Mouse (Mus musculus) CH12.LX (cell line): ENCODE measurements around the gene Ttc22. TPM values are rescaled to one million over a fixed set of nuclear protein-coding genes. Genes with fewer than 3 reads are reported as not detected.
A peak's percentile ranks its signal among the peaks of the same experiment; 100 is the strongest.

Source experiments
- DNase-seq: peaks from one replicate; pipeline ENCODE4 v3.0.0-alpha.2; 2013; ENCODE audit errors: extremely low read depth
- H3K27ac ChIP-seq: 2 replicates; pipeline ENCODE4 v1.5.1; 2012; ENCODE audit warnings: low read depth, mild to moderate bottlenecking, control low read depth, moderate library complexity; ENCODE audit not compliant: insufficient read depth
- H3K27me3 ChIP-seq: replicated peaks from 2 replicates; pipeline ENCODE3; 2012; ENCODE audit warnings: inconsistent platforms
- H3K36me3 ChIP-seq, 2 experiments: replicated peaks in 1 of 2; 2 replicates each; pipeline versions ENCODE3 to v1.6.1; 2012; ENCODE audit warnings: inconsistent platforms in 1 of 2, low read length in 1 of 2, mild to moderate bottlenecking in 1 of 2, mixed read lengths in 1 of 2, moderate library complexity in 1 of 2; ENCODE audit not compliant: control insufficient read depth in 1 of 2, insufficient read depth in 1 of 2
- H3K4me1 ChIP-seq, 2 experiments: 2 replicates each; pipeline ENCODE4 v1.6.1; 2012; ENCODE audit warnings: inconsistent platforms in 1 of 2, moderate library complexity in 1 of 2; ENCODE audit not compliant: insufficient read depth in 2 of 2, control insufficient read depth in 1 of 2
- H3K4me2 ChIP-seq: 2 replicates; pipeline ENCODE4 v1.6.1; 2012; ENCODE audit warnings: low read depth, mild to moderate bottlenecking, control low read depth; ENCODE audit not compliant: poor library complexity, insufficient read depth, severe bottlenecking
- H3K4me3 ChIP-seq, 3 experiments: fragments of 150-350 bp in 1 of 3; sonication (generic) in 1 of 3; replicated peaks in 1 of 3; 2 replicates each; pipeline versions ENCODE3 to v1.5.1; 2011 to 2012; ENCODE audit warnings: low read depth in 2 of 3, low read length in 2 of 3, mild to moderate bottlenecking in 2 of 3, moderate library complexity in 2 of 3, control low read depth in 1 of 3, improper control_type of control experiment in 1 of 3, inconsistent platforms in 1 of 3, mixed read lengths in 1 of 3; ENCODE audit not compliant: poor library complexity in 1 of 3
- H3K79me2 ChIP-seq: replicated peaks from 2 replicates; pipeline ENCODE4 v1.6.1; 2012; ENCODE audit warnings: mild to moderate bottlenecking, moderate library complexity; ENCODE audit not compliant: control insufficient read depth, poor library complexity, insufficient read depth, severe bottlenecking; ENCODE audit errors: extremely low read depth
- H3K9ac ChIP-seq: 2 replicates; pipeline ENCODE4 v1.6.1; 2012; ENCODE audit warnings: low read depth, mild to moderate bottlenecking, control low read depth, moderate library complexity; ENCODE audit not compliant: insufficient read depth
- H3K9me3 ChIP-seq: replicated peaks from 2 replicates; pipeline ENCODE3; 2012; ENCODE audit warnings: low read length, inconsistent platforms, mixed read lengths
- BHLHE40 ChIP-seq: IDR thresholded peaks from 2 replicates; pipeline ENCODE4 v1.6.1; 2011; ENCODE audit warnings: mild to moderate bottlenecking, low read depth, low read length, improper control_type of control experiment
- CHD1 ChIP-seq: IDR thresholded peaks from 2 replicates; pipeline ENCODE4 v1.6.1; 2012; ENCODE audit warnings: low read depth, low read length, improper control_type of control experiment, inconsistent platforms
- CHD2 ChIP-seq: IDR thresholded peaks from 2 replicates; pipeline ENCODE4 v1.6.1; 2011; ENCODE audit warnings: low read length, improper control_type of control experiment
- CTCF ChIP-seq, 2 experiments: IDR thresholded peaks in 1 of 2; conservative IDR thresholded peaks in 1 of 2; 2 replicates each; pipeline ENCODE4 v1.5.1; 2011 to 2012; ENCODE audit warnings: low read depth in 2 of 2, low read length in 2 of 2, improper control_type of control experiment in 1 of 2, inconsistent platforms in 1 of 2, mild to moderate bottlenecking in 1 of 2, moderate library complexity in 1 of 2
- ELF1 ChIP-seq: IDR thresholded peaks from 2 replicates; pipeline ENCODE4 v1.6.1; 2014; ENCODE audit warnings: low read depth, mild to moderate bottlenecking, inconsistent platforms, low read length, improper control_type of control experiment
- EP300 ChIP-seq: IDR thresholded peaks from 2 replicates; pipeline ENCODE4 v1.6.1; 2011; ENCODE audit warnings: low read length, improper control_type of control experiment
- ETS1 ChIP-seq: conservative IDR thresholded peaks from 2 replicates; pipeline ENCODE4 v1.6.1; 2012; ENCODE audit warnings: low read depth, mild to moderate bottlenecking, inconsistent platforms, low read length, improper control_type of control experiment, moderate library complexity
- GABPA ChIP-seq: IDR thresholded peaks from 2 replicates; pipeline ENCODE4 v1.6.1; 2012; ENCODE audit warnings: low read depth, low read length, improper control_type of control experiment, inconsistent platforms; ENCODE audit not compliant: insufficient replicate concordance
- HCFC1 ChIP-seq: IDR thresholded peaks from 2 replicates; pipeline ENCODE4 v1.6.1; 2012; ENCODE audit warnings: low read depth, mild to moderate bottlenecking, inconsistent platforms, low read length, improper control_type of control experiment
- IRF4 ChIP-seq: IDR thresholded peaks from 2 replicates; pipeline ENCODE4 v1.6.1; 2014; ENCODE audit warnings: low read depth, mild to moderate bottlenecking, inconsistent platforms, low read length, improper control_type of control experiment
- JUN ChIP-seq: IDR thresholded peaks from 2 replicates; pipeline ENCODE4 v1.6.1; 2011; ENCODE audit warnings: low read depth, mild to moderate bottlenecking, low read length, improper control_type of control experiment, moderate library complexity; ENCODE audit not compliant: insufficient read depth
- JUND ChIP-seq: conservative IDR thresholded peaks from 2 replicates; pipeline ENCODE4 v1.6.1; 2011; ENCODE audit warnings: low read depth, low read length, improper control_type of control experiment
- KAT2A ChIP-seq: IDR thresholded peaks from 2 replicates; pipeline ENCODE4 v1.6.1; 2012; ENCODE audit warnings: low read length, improper control_type of control experiment, inconsistent platforms; ENCODE audit not compliant: insufficient replicate concordance
- MAFK ChIP-seq: IDR thresholded peaks from 2 replicates; pipeline ENCODE4 v1.6.1; 2011; ENCODE audit warnings: low read length, improper control_type of control experiment; ENCODE audit not compliant: insufficient replicate concordance
- MAX ChIP-seq: IDR thresholded peaks from 2 replicates; pipeline ENCODE4 v1.6.1; 2011; ENCODE audit warnings: low read length, improper control_type of control experiment
- MEF2A ChIP-seq: IDR thresholded peaks from 2 replicates; pipeline ENCODE4 v1.6.1; 2014; ENCODE audit warnings: low read depth, mild to moderate bottlenecking, inconsistent platforms, low read length, improper control_type of control experiment, borderline replicate concordance
- MXI1 ChIP-seq: IDR thresholded peaks from 2 replicates; pipeline ENCODE4 v1.6.1; 2011; ENCODE audit warnings: mild to moderate bottlenecking, low read depth, low read length, improper control_type of control experiment
- MYC ChIP-seq: IDR thresholded peaks from 2 replicates; pipeline ENCODE4 v1.6.1; 2011; ENCODE audit warnings: low read depth, mild to moderate bottlenecking, improper control_type of control experiment, low read length
- NELFE ChIP-seq: IDR thresholded peaks from 2 replicates; pipeline ENCODE4 v1.6.1; 2011; ENCODE audit warnings: low read depth, low read length, improper control_type of control experiment
- NRF1 ChIP-seq: IDR thresholded peaks from 2 replicates; pipeline ENCODE4 v1.6.1; 2014; ENCODE audit warnings: low read depth, mild to moderate bottlenecking, inconsistent platforms, low read length, improper control_type of control experiment, moderate library complexity
- PAX5 ChIP-seq: IDR thresholded peaks from 2 replicates; pipeline ENCODE4 v1.6.1; 2012; ENCODE audit warnings: low read length, inconsistent platforms, mixed read lengths
- POLR2A ChIP-seq: IDR thresholded peaks from 2 replicates; pipeline ENCODE4 v1.6.1; 2011; ENCODE audit warnings: low read depth, mild to moderate bottlenecking, improper control_type of control experiment, low read length
- RAD21 ChIP-seq: IDR thresholded peaks from 2 replicates; pipeline ENCODE4 v1.6.1; 2011; ENCODE audit warnings: low read depth, mild to moderate bottlenecking, low read length, improper control_type of control experiment, moderate library complexity
- RCOR1 ChIP-seq: conservative IDR thresholded peaks from 2 replicates; pipeline ENCODE4 v1.6.1; 2012; ENCODE audit warnings: low read depth, mild to moderate bottlenecking, inconsistent platforms, low read length, improper control_type of control experiment
- SIN3A ChIP-seq: IDR thresholded peaks from 2 replicates; pipeline ENCODE4 v1.6.1; 2012; ENCODE audit warnings: low read length, improper control_type of control experiment, inconsistent platforms
- SMC3 ChIP-seq: IDR thresholded peaks from 2 replicates; pipeline ENCODE4 v1.6.1; 2011; ENCODE audit warnings: low read depth, low read length, improper control_type of control experiment
- TBP ChIP-seq: conservative IDR thresholded peaks from 2 replicates; pipeline ENCODE4 v1.6.1; 2011; ENCODE audit warnings: low read depth, low read length, improper control_type of control experiment
- UBTF ChIP-seq: IDR thresholded peaks from 2 replicates; pipeline ENCODE4 v1.6.1; 2012; ENCODE audit warnings: low read depth, mild to moderate bottlenecking, inconsistent platforms, low read length, improper control_type of control experiment, moderate library complexity
- USF1 ChIP-seq: IDR thresholded peaks from 2 replicates; pipeline ENCODE4 v1.6.1; 2014; ENCODE audit warnings: low read depth, mild to moderate bottlenecking, inconsistent platforms, low read length, improper control_type of control experiment
- USF2 ChIP-seq: conservative IDR thresholded peaks from 2 replicates; pipeline ENCODE4 v1.6.1; 2011; ENCODE audit warnings: low read depth, low read length, improper control_type of control experiment
- ZC3H11A ChIP-seq: IDR thresholded peaks from 2 replicates; pipeline ENCODE4 v1.6.1; 2012; ENCODE audit warnings: low read depth, mild to moderate bottlenecking, inconsistent platforms, low read length, improper control_type of control experiment
- ZKSCAN1 ChIP-seq: IDR thresholded peaks from 2 replicates; pipeline ENCODE4 v1.6.1; 2012; ENCODE audit warnings: low read depth, inconsistent platforms, low read length, improper control_type of control experiment, borderline replicate concordance
- ZNF384 ChIP-seq: IDR thresholded peaks from 2 replicates; pipeline ENCODE4 v1.6.1; 2012; ENCODE audit warnings: low read depth, low read length, improper control_type of control experiment, inconsistent platforms
- dilution Hi-C: fragments of 300-500 bp; cut with MboI; formaldehyde crosslinking; loops from 2 replicates; pipeline ENCODE4 v1.14.3; 2020; ENCODE audit warnings: low sequenced_read_pairs; ENCODE audit not compliant: extremely low pct_unique_long_range_greater_than_20kb, extremely low pct_ligation_motif_present
- in situ Hi-C: fragments of 300-500 bp; cut with MboI; formaldehyde crosslinking; loops from 3 replicates; pipeline ENCODE4 v1.14.3; 2019; ENCODE audit warnings: low sequenced_read_pairs, low pct_ligation_motif_present, low pct_unique_long_range_greater_than_20kb, mixed read lengths
- polyA plus RNA-seq: library from polyadenylated mRNA; unstranded; fragments of >175 nt; gene quantifications from 2 replicates; pipeline ENCODE4 v1.2.1, GENCODE M21; 2012; ENCODE audit warnings: low read depth; ENCODE audit not compliant: insufficient read length
- total RNA-seq, 2 experiments: library from RNA; depleted of rRNA; stranded (reverse); fragments of 300-350 nt in 1 of 2; fragments of >200 nt in 1 of 2; gene quantifications; 2 replicates each; pipeline ENCODE4 v1.2.3; 2012 to 2014

The Ttc22 gene
- total and polyA plus RNA-seq, 3 experiments = not detected

GRCm38 (mm10) chr4:106597055-106597454, 25.2 kb upstream of the Ttc22 start:
- Histone ChIP-seq H3K79me2 (no peaks in the 10 kb centered on the region), H3K36me3 (no peaks in the 10 kb centered on the region), H3K9ac (no peak overlapping the region), H3K4me2 (0 out of 2 replicates have a peak overlapping the region, but pooled peaks have one; percentile 12), H3K4me1 (peaks cover 12 to 51% of the 10 kb centered on the region in 2 experiments), H3K4me3 (no peak overlapping the region), H3K27me3 (no peaks in the 10 kb centered on the region), H3K27ac (peak overlapping the region; percentile 6; the same call in 1 of the 2 replicates), H3K9me3 (peaks cover 10% of the 10 kb centered on the region)
- dilution Hi-C loops = no loop called here
- no peak for DNase-seq
- in situ Hi-C loops = no loop called here
- peak; percentile 71 for TF ChIP-seq BHLHE40
- no peak; the same call in 1 of the 2 replicates for TF ChIP-seq EP300

- Histone ChIP-seq H3K27me3 (no peaks in the 10 kb centered on the region), H3K36me3 (no peaks in the 10 kb centered on the region), H3K9ac (no peak overlapping the region), H3K9me3 (peaks cover 15% of the 10 kb centered on the region), H3K4me3 (no peak overlapping the region), H3K27ac (peak overlapping the region; percentile 6; the same call in 1 of the 2 replicates), H3K79me2 (no peaks in the 10 kb centered on the region), H3K4me2 (0 out of 2 replicates have a peak overlapping the region, but pooled peaks have one; percentile 12), H3K4me1 (peaks cover 12 to 51% of the 10 kb centered on the region in 2 experiments)
- peak; percentile 73 for DNase-seq
- dilution Hi-C loops = no loop called here
- in situ Hi-C loops = no loop called here
- no peak for TF ChIP-seq UBTF
- TF ChIP-seq HCFC1 = 0 out of 2 replicates have a peak, but pooled peaks have one; percentile 10
- no peak for TF ChIP-seq ZNF384
- no peak; the same call in 1 of the 2 replicates for TF ChIP-seq NELFE
- TF ChIP-seq POLR2A = no peak
- 0 out of 2 replicates have a peak, but pooled peaks have one; percentile 39 for TF ChIP-seq TBP
- TF ChIP-seq CTCF (conservative IDR thresholded peaks at IDR 0.05 in 1 of 2, IDR thresholded peaks at IDR 0.05 in 1 of 2; ENCODE audit: low read depth in 2 of 2, low read length in 2 of 2) = no peak
- TF ChIP-seq JUND = 0 out of 2 replicates have a peak, but pooled peaks have one; percentile 14
- TF ChIP-seq SIN3A = peak; percentile 68; the same call in 1 of the 2 replicates
- TF ChIP-seq JUN = no peak
- TF ChIP-seq RCOR1 = no peak; the same call in 1 of the 2 replicates
- TF ChIP-seq CHD1 = no peak
- TF ChIP-seq CHD2 = peak; percentile 13; the same call in 1 of the 2 replicates
- TF ChIP-seq MYC = peak; percentile 96
- no peak for TF ChIP-seq SMC3
- peak; percentile 81 for TF ChIP-seq IRF4
- no peak; the same call in 1 of the 2 replicates for TF ChIP-seq MAFK
- TF ChIP-seq GABPA = no peak
- TF ChIP-seq MAX = peak; percentile 96
- TF ChIP-seq ELF1 = no peak
- TF ChIP-seq RAD21 = no peak
- TF ChIP-seq EP300 = peak; percentile 88
- TF ChIP-seq USF2 = peak; percentile 36; the same call in 1 of the 2 replicates
- peak; percentile 45 for TF ChIP-seq USF1
- no peak for TF ChIP-seq NRF1
- peak; percentile 86 for TF ChIP-seq ETS1
- no peak for TF ChIP-seq PAX5
- TF ChIP-seq KAT2A = no peak
- TF ChIP-seq MXI1 = peak; percentile 94
- TF ChIP-seq BHLHE40 = peak; percentile 91
- TF ChIP-seq ZC3H11A = no peak
- TF ChIP-seq ZKSCAN1 = no peak
- peak; percentile 75; the same call in 1 of the 2 replicates for TF ChIP-seq MEF2A
These were observed 24.5 kb upstream of the Ttc22 start for GRCm38 (mm10) chr4:106597741-106598140.
